Mouse (Mus musculus): ENCODE measurements at regions not wholly inside any gene's neighbourhood (a gene's known extent, or its start where the extent isn't known, plus 50 kb on each side); places are given as distances from the start of the nearest gene placed in this dataset.

DNA sequence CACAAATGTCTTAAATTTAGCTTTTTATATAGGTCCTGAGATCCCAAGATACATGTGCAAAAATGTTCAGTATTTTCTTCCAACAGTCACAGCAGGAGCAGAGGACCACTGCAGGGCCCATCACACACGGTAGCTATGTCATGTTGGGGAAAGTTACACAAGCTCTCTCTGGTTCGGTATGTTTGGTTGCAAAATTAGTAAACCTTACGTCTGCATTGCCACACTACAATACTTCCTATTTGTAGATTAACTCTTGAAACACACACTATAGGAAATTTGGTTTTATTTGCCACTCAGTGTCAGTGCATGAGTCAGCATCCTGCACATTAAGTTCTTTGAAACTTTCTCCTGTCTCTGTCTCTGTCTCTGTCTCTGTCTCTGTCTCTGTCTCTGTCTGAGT is 82.0 kb downstream of the Cth start:
- TF ChIP-seq CTCF (IDR thresholded peaks at IDR 0.05; ENCODE audit: low read depth) (no peak), EP300 (IDR thresholded peaks at IDR 0.05; ENCODE audit: low read depth) (no peak)
